Mouse (Mus musculus): ENCODE data around the gene Nek6. TPM values are rescaled to one million over a fixed set of nuclear protein-coding genes. Genes with fewer than 3 reads are reported as not detected.
A peak's percentile ranks its signal among the peaks of the same experiment; 100 is the strongest.

Nek6 gene
- polyA plus RNA-seq, 1 experiment from 2014 or later, result 96.0 TPM

DNA sequence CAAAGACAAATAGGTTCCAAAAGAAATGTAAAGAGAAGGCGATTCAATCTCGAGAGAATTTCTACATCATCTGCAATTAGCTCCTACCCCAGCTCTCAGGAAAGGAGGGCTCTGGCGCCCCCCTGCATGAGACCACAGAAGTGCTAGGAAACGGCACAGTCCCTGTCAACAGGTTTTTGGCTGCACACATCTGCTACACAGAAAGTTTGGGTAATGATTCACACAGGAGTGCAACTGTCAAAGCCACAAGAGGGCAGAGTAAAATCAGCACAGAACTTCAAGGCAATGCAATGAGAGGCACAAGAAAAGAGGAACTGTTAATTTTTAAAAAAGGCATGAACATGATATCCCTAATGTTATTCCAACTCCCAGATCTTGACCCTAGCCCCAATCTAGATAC, 104.6 kb downstream of the Nek6 start:
- no peak overlapping the region for H3K9ac ChIP-seq (replicated peaks)
- peak overlapping the region; percentile 58; the same call in 1 of the 2 replicates for H3K27ac ChIP-seq (replicated peaks)
- no peak for ATAC-seq (ENCODE audit: low FRiP score, low read depth)
- 50% methylated on average over 4 of the region's 4 CpGs for WGBS
- no peaks in the 10 kb centered on the region for H3K9me3 ChIP-seq
- peaks cover 42% of the 10 kb centered on the region for H3K4me1 ChIP-seq
- H3K4me2 ChIP-seq (replicated peaks), result no peak overlapping the region
- H3K4me3 ChIP-seq, result no peak overlapping the region
- no peaks in the 10 kb centered on the region for H3K27me3 ChIP-seq
- H3K36me3 ChIP-seq, result 0 out of 2 replicates have a peak, but pooled peaks cover 1% of the 10 kb centered on the region

DNA sequence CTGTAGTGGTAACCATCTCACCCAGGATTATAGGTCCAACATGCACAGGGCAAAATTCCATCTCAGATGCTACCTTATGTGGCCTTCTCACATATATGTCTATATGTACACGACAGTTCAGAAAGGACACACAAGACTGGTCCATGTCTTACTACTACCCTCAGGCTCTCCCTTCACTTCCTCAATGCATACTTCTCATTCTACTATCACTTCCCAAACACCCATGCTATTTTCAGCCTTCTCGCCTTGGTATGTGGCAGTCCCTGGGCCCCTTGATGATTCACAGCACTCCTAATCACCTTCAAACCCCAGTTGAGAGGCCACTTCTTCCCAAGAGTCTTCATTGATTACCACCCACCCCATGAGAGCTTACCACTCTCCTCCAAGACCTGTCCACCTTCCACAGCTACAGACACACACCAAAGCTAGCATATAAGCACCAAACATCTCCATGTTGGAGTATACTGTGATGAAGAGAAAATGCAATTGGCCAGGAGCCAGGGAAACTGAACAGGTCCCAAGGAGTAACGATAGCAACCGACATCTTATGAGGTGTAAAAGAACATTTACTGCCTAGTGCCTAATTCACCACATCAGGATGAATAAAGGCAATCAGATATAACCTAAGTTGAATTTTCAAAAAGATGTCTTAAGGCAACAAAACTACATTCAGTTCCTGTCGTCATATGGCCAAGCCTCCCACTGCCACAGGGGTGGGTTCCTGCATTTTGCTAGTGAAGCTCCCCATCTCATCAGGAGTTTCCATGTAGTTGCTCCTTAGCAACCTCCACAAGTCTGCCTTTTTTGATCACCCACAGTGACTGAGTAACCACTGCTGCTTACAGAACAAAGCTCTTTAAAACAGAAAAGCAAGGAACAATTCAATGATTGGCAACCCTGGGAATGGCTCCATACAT, 105.8 kb downstream of the Nek6 start:
- no peak overlapping the region for H3K9ac ChIP-seq (replicated peaks)
- no peak overlapping the region for H3K27ac ChIP-seq (replicated peaks)
- no peaks in the 10 kb centered on the region for H3K27me3 ChIP-seq
- peaks cover 53% of the 10 kb centered on the region for H3K4me1 ChIP-seq
- H3K36me3 ChIP-seq, result no peaks in the 10 kb centered on the region
- H3K4me3 ChIP-seq, result no peak overlapping the region
- H3K4me2 ChIP-seq (replicated peaks), result no peak overlapping the region
- ATAC-seq (ENCODE audit: low FRiP score, low read depth), result no peak
- 88% methylated on average over 5 of the region's 5 CpGs for WGBS
- H3K9me3 ChIP-seq, result no peaks in the 10 kb centered on the region

DNA sequence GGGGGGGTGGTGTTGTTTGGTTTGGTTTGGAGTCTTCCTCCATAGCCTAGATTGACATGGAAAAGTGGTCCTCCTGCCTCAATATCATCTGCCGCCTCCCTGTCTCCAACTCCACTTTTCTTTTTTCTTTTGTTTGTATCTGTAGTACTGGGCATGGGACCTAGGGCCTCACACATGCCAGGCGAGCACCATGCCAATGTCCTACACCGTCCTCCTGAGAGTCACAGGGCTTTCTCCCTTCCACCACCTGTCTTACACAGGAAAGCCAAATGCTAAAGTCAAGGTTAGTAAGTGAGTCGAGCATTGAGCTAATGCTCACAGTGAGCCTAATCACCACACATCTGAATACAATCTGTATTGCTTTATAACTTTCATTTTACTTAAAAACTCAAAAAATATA, 108.3 kb downstream of the Nek6 start:
- H3K4me2 ChIP-seq (replicated peaks), result no peak overlapping the region
- no peaks in the 10 kb centered on the region for H3K9me3 ChIP-seq
- H3K27me3 ChIP-seq, result no peaks in the 10 kb centered on the region
- H3K36me3 ChIP-seq, result no peaks in the 10 kb centered on the region
- no peak overlapping the region for H3K27ac ChIP-seq (replicated peaks)
- H3K4me1 ChIP-seq, result peaks cover 51% of the 10 kb centered on the region
- ATAC-seq (ENCODE audit: low FRiP score, low read depth), result no peak
- 94% methylated on average over 4 of the region's 4 CpGs for WGBS
- no peak overlapping the region for H3K4me3 ChIP-seq
- H3K9ac ChIP-seq (replicated peaks), result no peak overlapping the region

DNA sequence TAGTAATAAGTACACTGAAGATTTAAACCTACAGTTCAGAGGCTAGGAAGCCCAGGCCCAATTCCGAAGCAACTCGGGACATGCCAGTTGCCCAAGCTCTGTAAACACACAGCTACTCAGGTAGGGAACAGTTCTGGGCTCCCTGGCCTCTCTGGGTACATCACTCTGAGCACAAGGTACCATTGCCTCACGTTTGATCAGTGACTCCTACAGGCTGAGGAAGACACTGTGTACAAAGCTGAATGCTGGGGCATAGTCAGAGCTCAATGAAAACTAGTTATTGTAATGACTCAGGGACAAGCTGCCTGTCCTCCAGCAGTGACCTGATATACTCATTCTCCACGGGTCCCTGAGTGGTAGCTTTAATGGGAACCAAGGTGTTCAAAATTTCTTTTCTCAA, 109.6 kb downstream of the Nek6 start:
- Histone ChIP-seq H3K36me3 (peaks cover 5% of the 10 kb centered on the region), H3K4me1 (peaks cover 38% of the 10 kb centered on the region), H3K4me2 (replicated peaks) (no peak overlapping the region), H3K9ac (replicated peaks) (no peak overlapping the region), H3K27ac (replicated peaks) (peak overlapping the region; percentile 69), H3K4me3 (no peak overlapping the region), H3K9me3 (no peaks in the 10 kb centered on the region), H3K27me3 (no peaks in the 10 kb centered on the region)
- 83% methylated on average over 4 of the region's 4 CpGs for whole genome bisulfite sequencing
- ATAC-seq (ENCODE audit: low FRiP score, low read depth), result no peak

DNA sequence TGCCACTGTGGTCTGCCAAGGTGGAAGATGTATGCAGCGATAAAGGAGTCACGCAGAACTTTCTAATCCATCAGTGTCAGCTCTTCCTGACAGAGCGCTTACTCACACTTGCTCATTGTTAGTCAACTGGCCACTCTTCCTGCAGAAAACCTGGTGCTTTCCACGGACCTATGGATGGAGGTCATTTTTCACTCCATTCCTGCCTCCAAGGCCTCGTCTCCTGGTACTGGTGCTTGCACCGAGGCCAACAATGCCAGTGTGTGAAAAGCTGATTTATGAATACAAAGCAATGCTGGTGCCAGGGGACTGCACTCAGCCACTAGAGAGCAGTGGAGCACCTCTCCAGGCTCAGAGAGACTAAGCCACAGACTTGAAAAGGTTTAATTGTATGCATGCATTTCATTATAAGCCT, 110.2 kb downstream of the Nek6 start:
- Histone ChIP-seq H3K27me3 (no peaks in the 10 kb centered on the region), H3K27ac (replicated peaks) (peak overlapping the region; percentile 69), H3K4me1 (peaks cover 33% of the 10 kb centered on the region), H3K4me2 (replicated peaks) (no peak overlapping the region), H3K36me3 (peaks cover 9% of the 10 kb centered on the region), H3K9ac (replicated peaks) (no peak overlapping the region), H3K9me3 (no peaks in the 10 kb centered on the region), H3K4me3 (no peak overlapping the region)
- 44% methylated on average over 6 of the region's 6 CpGs for WGBS
- peak; percentile 91 for ATAC-seq (ENCODE audit: low FRiP score, low read depth)

DNA sequence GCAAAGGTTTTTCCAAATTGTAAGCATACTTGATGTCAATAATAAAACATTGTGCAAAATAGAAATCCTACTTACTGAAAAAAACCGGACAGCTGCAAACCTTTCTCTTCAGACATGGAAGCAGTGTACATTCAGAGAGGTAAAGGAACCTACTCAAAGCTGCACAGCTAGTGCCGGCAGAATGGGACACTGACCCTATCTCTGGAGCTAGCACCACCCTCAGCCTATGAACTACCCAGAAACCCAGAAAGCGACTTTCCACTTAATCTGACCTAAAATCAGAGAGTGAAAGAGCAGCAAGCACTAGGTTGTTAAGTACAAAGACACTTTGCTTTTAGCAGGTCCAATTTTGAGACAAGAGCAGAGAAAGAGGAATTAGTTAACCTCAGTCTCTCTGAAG, 112.0 kb downstream of the Nek6 start:
- H3K4me1 ChIP-seq, result peaks cover 19% of the 10 kb centered on the region
- 86% methylated on average over 3 of the region's 3 CpGs for WGBS
- peaks cover 21% of the 10 kb centered on the region for H3K36me3 ChIP-seq

DNA sequence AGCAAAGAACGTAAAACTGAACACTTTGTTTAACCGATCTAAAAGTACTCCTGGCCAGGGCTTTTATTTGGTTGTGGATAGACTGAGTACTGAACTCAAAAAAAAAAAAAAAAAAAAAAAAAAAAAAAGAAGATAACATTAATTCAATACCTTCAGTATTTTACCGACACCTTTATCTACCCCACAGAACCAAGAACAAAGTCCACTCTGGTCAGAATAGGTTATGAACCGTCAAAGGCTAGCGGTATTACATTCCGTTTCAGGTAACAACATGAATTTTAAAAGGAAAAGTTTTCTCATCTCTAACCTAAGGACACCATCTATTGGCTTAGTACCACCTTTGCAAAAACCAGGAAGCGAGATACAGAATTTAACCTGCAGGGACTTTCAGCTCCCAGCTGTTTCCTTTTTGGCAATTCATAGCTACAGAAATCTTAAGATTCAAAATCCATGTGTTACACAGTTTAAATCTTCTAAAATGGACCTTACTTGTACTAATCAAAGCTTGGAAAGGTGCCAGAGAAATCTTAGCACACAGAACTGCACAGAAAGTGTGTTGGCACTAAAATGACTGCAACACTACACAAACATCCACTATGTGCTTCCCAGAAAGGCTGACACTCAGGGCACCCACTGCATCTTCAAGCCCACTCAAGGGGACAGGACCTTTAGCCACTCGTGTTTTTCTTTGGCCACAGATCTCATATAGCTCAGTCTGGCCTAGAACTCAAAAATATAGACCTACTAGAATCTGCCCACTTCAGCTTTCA, 112.6 kb downstream of the Nek6 start:
- no peak for ATAC-seq (ENCODE audit: low FRiP score, low read depth)
- Histone ChIP-seq H3K4me3 (no peak overlapping the region), H3K9ac (replicated peaks) (no peak overlapping the region), H3K4me2 (replicated peaks) (no peak overlapping the region), H3K4me1 (peaks cover 19% of the 10 kb centered on the region), H3K27me3 (no peaks in the 10 kb centered on the region), H3K9me3 (no peaks in the 10 kb centered on the region), H3K36me3 (peaks cover 27% of the 10 kb centered on the region), H3K27ac (replicated peaks) (no peak overlapping the region)
- WGBS, result 90% methylated on average over 8 of the region's 8 CpGs

More for the DNA sequence above, 112.0 kb downstream of the Nek6 start:
- H3K27me3 ChIP-seq, result no peaks in the 10 kb centered on the region
- H3K27ac ChIP-seq (replicated peaks), result no peak overlapping the region
- H3K9ac ChIP-seq (replicated peaks), result no peak overlapping the region
- ATAC-seq (ENCODE audit: low FRiP score, low read depth), result no peak
- no peak overlapping the region for H3K4me2 ChIP-seq (replicated peaks)
- no peaks in the 10 kb centered on the region for H3K9me3 ChIP-seq
- H3K4me3 ChIP-seq, result no peak overlapping the region

DNA sequence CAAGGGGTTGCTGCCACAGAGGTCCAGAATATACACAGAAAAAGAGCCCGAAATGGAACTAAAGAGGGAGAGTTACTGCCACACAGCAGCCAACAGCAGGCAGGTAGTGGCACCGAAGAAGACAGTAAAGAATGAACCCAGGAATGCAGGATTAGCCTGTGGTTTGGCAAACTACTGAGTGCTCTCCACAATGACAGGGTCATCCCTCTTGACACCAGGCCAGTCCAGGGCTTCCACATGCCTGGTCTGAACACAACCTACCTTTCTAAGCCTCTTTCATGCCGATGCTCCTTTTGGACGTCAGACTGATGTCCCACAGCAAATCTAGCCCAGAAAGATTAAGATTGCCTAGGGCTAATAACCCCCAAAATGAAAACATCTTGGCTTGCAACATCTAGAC, 117.4 kb downstream of the Nek6 start:
- Histone ChIP-seq H3K9ac (replicated peaks) (no peak overlapping the region), H3K27ac (replicated peaks) (no peak overlapping the region), H3K36me3 (peaks cover 73% of the 10 kb centered on the region), H3K4me2 (replicated peaks) (no peak overlapping the region), H3K4me3 (no peak overlapping the region), H3K4me1 (no peaks in the 10 kb centered on the region), H3K27me3 (no peaks in the 10 kb centered on the region), H3K9me3 (no peaks in the 10 kb centered on the region)
- WGBS, result 89% methylated on average over 4 of the region's 4 CpGs
- ATAC-seq (ENCODE audit: low FRiP score, low read depth), result no peak

DNA sequence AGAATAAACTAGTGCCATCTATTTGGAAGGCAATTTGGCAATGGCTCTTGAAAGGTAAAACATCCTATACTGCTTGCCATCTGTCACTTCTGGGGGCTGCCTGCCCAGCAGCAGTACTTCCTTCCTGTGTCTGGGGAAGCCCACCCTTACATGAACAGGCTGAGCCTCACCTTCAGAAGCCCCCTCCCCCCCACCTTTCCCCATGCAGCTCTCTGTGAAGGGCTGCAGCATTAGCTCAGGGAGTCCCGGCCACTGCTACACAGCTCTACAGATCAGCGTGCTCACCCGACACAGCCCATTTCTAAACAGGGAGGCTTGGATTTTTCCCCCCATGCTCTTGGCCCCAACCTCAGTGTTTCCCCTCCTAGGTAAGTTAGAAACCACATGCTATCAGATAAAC, 118.0 kb downstream of the Nek6 start:
- no peak for ATAC-seq (ENCODE audit: low FRiP score, low read depth)

DNA sequence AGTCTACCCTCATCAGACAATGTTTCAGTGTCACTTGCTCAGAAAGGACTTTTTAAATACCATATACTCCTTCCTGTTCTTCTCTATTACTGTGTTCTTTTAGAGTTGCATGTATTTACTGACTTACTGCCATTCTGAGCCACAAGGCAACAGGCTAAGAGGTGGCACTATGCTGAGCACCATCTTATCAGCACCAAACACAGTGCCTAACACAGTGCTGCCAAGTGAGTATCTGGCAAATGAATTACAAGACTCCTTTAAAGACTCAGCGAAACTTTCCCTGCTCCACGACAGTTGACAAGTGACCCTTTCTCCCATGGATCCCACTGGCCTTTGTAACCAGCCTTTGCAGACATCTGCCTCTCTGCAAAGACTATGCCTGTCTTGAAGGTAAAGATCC, 119.1 kb downstream of the Nek6 start:
- H3K4me1 ChIP-seq, result no peaks in the 10 kb centered on the region
- WGBS, result 97% methylated on average over 2 of the region's 2 CpGs
- no peak overlapping the region for H3K4me2 ChIP-seq (replicated peaks)
- peaks cover 90% of the 10 kb centered on the region for H3K36me3 ChIP-seq
- H3K4me3 ChIP-seq, result no peak overlapping the region
- no peak for ATAC-seq (ENCODE audit: low FRiP score, low read depth)
- H3K9me3 ChIP-seq, result no peaks in the 10 kb centered on the region
- no peak overlapping the region for H3K9ac ChIP-seq (replicated peaks)
- H3K27ac ChIP-seq (replicated peaks), result no peak overlapping the region
- no peaks in the 10 kb centered on the region for H3K27me3 ChIP-seq

More for the DNA sequence above, 118.0 kb downstream of the Nek6 start:
- Histone ChIP-seq H3K27me3 (no peaks in the 10 kb centered on the region), H3K9ac (replicated peaks) (no peak overlapping the region), H3K4me2 (replicated peaks) (no peak overlapping the region), H3K9me3 (no peaks in the 10 kb centered on the region), H3K36me3 (peaks cover 79% of the 10 kb centered on the region), H3K27ac (replicated peaks) (no peak overlapping the region), H3K4me3 (no peak overlapping the region), H3K4me1 (no peaks in the 10 kb centered on the region)
- 93% methylated on average over 3 of the region's 3 CpGs for WGBS

DNA sequence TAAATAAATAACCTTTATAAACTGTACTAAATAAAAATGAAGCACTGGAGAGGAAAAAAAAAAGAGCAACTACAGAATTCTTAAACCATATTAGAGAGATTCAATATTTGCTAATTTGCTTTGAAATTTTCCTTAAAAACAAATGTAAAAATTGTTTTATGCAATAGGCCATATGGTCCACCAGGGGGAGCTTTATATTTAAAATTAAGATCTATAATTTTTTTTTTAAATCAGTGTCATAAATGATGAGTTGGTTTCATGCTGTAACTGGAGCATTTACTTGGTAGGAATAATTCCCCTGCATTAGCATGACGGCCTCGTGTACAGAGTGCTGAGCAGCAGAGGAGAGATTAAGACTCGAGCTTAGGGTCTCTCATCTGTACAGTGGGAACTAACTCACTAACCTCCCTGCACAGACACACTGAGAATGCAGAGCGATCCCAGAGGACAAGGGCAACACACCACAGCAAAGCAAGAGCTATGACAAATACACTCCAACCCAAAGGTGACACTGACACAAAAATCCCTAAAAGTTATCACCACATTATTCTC, 126.3 kb downstream of the Nek6 start:
- H3K27me3 ChIP-seq, result no peaks in the 10 kb centered on the region
- peaks cover 66% of the 10 kb centered on the region for H3K36me3 ChIP-seq
- peaks cover 4% of the 10 kb centered on the region for H3K4me1 ChIP-seq
- no peak for ATAC-seq (ENCODE audit: low FRiP score, low read depth)
- no peak overlapping the region for H3K4me2 ChIP-seq (replicated peaks)
- H3K9ac ChIP-seq (replicated peaks), result no peak overlapping the region
- no peak overlapping the region for H3K4me3 ChIP-seq
- WGBS, result 81% methylated on average over 4 of the region's 4 CpGs
- no peaks in the 10 kb centered on the region for H3K9me3 ChIP-seq
- no peak overlapping the region for H3K27ac ChIP-seq (replicated peaks)

DNA sequence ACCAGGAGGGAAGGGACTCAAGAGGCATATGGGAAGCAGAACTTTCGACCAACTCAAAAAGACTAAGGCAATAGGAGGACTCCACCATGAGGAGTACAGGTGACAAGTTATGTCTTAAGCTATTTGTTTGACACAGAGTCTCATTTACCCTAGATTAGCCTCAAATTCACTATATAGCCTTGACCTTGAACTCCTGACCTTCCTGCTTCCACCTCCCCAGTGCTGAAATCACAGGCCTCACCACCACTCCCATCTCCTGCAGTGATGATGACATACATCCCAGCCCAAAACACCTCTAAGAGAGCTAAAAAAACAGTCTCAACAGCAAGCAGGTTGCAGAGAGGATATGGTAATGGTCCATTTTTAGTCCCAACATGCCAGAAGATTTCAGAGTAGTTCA, 130.3 kb downstream of the Nek6 start:
- Histone ChIP-seq H3K4me1 (peaks cover 9% of the 10 kb centered on the region), H3K27ac (replicated peaks) (no peak overlapping the region), H3K4me3 (no peak overlapping the region), H3K9me3 (no peaks in the 10 kb centered on the region), H3K27me3 (no peaks in the 10 kb centered on the region), H3K9ac (replicated peaks) (no peak overlapping the region), H3K36me3 (peaks cover 37% of the 10 kb centered on the region), H3K4me2 (replicated peaks) (no peak overlapping the region)
- ATAC-seq (ENCODE audit: low FRiP score, low read depth), result no peak
- 94% methylated on average over 1 of the region's 1 CpGs for WGBS

Measured in midbrain, embryonic 12.5 days (tissue).